Mouse (Mus musculus): Measurements from ENCODE around the gene Hist1h2bk.
A peak's percentile ranks its signal among the peaks of the same experiment; 100 is the strongest.

Hist1h2bk gene

DNA sequence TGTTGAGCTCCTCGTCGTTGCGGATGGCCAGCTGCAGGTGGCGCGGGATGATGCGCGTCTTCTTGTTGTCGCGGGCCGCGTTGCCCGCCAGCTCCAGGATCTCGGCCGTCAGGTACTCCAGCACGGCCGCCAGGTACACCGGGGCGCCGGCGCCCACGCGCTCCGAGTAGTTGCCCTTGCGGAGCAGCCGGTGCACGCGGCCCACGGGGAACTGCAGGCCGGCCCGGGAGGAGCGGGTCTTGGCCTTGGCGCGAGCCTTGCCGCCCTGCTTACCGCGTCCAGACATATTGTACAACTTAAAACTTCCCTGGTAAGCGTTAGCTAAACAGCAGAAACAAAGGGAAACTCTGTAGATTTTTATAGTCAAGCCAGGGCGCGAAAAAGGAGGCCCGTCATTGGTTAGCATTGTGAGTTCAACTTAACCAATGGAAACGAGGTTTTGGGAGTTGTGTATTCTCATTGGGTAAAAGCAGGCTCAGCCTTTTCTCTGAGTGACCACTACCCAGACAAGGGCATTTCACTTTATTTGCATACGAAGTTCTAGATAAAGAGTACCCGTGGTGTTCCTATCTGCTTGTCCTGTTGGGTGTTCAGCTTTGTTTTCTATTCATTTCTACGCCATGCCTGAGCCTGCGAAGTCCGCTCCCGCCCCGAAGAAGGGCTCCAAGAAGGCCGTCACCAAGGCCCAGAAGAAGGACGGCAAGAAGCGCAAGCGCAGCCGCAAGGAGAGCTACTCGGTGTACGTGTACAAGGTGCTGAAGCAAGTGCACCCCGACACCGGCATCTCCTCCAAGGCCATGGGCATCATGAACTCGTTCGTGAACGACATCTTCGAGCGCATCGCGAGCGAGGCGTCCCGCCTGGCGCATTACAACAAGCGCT lies at the start of gene Hist1h2bk, which contains the start of gene Hist1h2ah:
TSS of gene Hist1h2bk (plus strand) at position 604 of the 882 bp plus-strand sequence.
TSS of gene Hist1h2ah (minus strand) at position 302 of the 882 bp plus-strand sequence.
- peak; percentile 97 for DNase-seq (ENCODE audit: extremely low spot score)

- DNase-seq (ENCODE audit: extremely low spot score), result no peak
Observed at GRCm38 (mm10) chr13:21992550-21992949, 43.1 kb upstream of the Hist1h2bk start.

GRCm38 (mm10) chr13:21993957-21994738 lies 41.5 kb upstream of the Hist1h2bk start:
- DNase-seq (ENCODE audit: extremely low spot score), result peak; percentile 91

- DNase-seq (ENCODE audit: extremely low spot score), result no peak
Observed at GRCm38 (mm10) chr13:21994896-21995295, 40.8 kb upstream of the Hist1h2bk start.

- DNase-seq (ENCODE audit: extremely low spot score), result peak; percentile 62
Observed at GRCm38 (mm10) chr13:21995331-21995914, 40.2 kb upstream of the Hist1h2bk start.

DNA sequence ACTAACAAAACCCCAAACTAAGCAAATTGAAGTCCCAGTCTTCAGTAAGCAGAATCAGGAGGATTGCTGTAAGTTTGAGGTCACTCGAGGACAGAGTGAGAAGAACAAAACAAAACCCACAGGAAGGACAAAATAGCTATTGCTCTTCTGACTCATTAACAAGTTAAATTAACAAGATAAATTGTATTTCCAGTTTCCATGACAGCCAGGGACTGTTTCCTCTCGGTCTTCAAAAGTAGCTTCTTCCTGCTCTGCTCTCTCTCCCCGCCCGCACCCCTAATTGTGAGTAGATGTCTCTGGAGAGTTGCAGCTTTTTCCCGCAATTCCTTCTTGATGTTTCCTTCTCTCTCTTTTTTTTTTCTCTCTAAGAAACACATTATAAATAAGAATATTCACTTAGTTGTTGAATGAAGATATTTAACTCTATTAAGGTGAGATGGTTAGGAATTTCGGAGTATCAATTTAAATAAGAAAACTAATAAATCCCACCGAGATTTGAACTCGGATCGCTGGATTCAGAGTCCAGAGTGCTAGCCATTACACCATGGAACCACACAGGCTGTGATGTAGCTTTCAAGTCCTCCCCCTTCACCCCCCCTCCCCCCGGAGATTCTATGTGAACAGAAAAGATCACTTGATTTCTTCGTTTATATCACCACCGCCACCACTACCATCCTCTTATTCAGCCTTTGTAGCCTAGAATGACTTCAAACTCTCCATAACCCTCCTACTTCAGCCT lies 39.4 kb upstream of the Hist1h2bk start:
- DNase-seq (ENCODE audit: extremely low spot score), result peak; percentile 86

- no peak for DNase-seq (ENCODE audit: extremely low spot score)
Observed at GRCm38 (mm10) chr13:21996840-21997185, 38.9 kb upstream of the Hist1h2bk start.

DNA sequence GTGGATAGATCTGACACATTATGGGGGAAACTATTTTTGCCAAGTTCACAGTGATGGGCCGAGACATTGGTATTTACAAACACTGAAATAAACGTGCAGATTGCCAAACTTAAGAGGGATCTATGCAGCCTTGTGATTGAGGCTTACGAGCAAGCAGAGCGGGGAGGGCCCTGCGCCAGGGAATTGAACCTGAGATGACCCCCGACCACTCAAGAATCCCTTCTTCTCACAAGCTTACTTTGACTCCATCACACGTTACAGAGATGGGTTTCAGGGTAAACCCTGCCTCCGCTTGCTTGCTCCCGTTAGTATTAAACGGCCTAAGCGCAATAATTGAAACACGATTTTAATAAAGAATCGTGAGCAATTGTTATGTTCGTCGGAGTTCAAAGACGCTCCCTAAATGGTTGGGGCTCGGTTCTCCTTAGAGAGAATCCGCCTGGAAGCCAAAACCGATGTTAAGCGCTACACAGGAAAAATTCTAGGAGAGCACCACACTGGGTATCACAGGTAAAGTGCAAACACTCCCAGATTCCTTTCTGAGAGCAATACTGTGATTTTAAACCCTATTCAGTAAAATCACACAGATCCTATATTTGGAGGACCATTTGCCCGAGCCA lies 38.4 kb upstream of the Hist1h2bk start:
- no peak for DNase-seq (ENCODE audit: extremely low spot score)

- DNase-seq (ENCODE audit: extremely low spot score), result no peak
Observed at GRCm38 (mm10) chr13:21997821-21998220, 37.8 kb upstream of the Hist1h2bk start.

GRCm38 (mm10) chr13:21998412-21998811 lies 37.3 kb upstream of the Hist1h2bk start:
- DNase-seq (ENCODE audit: extremely low spot score), result no peak

DNA sequence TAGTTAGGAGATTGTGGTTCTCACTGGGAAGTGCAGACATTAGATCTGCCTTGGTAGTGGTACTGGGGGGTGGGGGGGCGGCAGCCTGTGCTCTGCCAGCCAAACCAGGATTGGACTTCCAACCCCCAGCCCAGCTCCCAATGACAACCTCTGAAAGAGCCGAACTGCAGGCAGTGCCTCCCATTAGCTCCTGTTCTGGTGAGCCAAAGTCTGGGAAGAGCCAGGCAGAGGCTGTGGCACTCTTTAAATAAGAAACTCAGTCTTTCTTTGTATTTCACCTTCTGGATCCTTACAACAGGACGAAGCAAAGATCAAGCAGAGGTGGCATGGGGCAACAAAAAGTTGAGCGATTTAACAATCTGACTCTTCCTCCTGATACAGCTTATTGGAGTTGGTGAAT lies 36.5 kb upstream of the Hist1h2bk start:
- DNase-seq (ENCODE audit: extremely low spot score), result no peak

DNA sequence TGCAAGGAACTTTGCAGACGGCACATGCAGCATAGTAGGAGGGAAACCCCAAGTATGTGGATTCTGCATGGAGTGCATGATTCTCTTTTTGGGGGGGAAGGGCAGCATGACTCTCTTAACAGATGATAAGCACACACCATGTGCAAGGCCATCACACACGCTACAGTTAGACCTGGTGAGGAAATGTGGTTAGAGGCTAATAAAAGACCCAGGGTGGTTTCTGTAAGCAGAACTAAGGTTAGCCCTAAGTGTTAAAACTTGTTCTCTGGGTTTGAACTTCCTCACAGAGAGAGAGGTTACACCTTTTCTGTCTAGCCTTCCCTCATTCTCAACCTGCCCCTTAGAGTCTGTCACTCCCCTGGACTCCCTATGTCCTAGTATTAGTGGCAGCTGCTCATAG lies 34.3 kb upstream of the Hist1h2bk start:
- no peak for DNase-seq (ENCODE audit: extremely low spot score)

GRCm38 (mm10) chr13:22001823-22002222 lies 33.8 kb upstream of the Hist1h2bk start:
- no peak for DNase-seq (ENCODE audit: extremely low spot score)

DNA sequence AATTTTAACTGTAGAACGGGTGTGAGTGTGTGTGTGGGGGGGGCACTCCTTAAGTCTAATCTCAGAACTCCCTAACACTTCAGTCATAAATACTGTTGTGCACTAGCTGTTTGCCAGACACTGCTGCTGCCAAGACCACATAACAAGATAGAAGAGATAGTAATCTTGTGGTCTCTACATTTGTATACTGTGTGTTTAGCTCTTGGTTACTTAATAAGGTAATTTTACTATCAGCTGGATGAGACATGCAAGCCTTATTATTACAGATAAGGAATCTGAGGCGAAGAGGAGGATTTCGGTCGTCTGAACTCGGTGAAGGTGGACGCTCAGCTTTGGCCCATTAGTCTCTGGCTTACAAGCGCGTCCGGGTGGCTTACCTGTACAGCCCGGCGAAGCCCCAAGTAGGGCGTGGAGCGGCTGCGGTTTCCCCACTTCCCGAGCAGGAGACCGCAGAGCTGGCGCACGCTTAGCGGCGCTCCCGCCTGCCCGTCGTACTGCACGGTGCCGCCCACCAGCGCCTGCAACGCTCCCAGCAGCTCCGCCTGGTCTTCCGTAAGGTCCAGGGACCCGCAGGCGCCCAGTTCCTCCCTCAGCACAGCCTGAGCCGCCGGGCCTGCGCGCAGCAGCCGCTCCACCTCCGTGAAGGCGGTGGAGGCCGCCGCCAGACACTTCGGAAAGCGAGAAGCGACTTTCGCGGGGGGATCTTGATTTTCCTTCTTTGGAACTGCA lies 29.9 kb upstream of the Hist1h2bk start:
- DNase-seq (ENCODE audit: extremely low spot score), result no peak

DNA sequence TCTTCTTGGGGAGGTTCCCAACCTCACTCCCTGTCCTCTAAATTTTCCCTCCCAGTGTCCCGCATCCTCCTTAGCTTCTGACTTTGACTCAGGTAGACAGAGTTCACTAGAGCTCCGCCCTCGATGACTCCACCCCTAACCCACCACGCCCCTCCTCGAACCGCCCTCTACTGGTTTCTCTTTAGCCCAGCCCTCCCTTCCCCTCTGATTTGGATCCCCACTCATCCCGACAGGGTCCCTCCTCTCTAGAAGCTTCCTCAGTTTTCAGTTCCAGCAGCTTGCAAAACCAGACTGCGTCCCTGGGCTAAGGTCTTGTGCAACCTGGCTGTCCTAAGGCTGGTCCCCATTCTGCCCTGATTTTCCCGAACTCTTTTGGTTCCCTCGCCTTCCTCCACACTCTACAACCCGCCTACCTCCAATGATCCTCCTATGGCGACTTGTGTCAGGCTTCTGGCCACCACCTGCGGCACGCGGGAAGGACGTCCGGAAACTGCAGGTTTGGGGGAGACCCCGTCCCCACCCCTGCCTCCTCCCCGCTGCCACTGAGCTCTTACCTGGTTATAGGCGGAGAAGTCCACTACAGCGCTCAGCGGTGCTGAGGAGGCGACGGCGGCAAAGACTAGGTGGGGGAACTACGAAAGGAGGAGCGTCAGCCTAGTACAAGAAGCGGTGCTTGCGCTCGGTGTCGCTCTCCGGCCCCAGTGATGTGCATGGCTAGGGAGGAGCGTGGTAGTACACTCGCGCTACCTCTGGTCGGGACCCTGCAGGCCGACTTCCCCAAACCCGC lies 29.1 kb upstream of the Hist1h2bk start:
- peak; percentile 84 for DNase-seq (ENCODE audit: extremely low spot score)

- no peak for DNase-seq (ENCODE audit: extremely low spot score)
Observed at GRCm38 (mm10) chr13:22007121-22007510, 28.6 kb upstream of the Hist1h2bk start.

GRCm38 (mm10) chr13:22007872-22008271 lies 27.8 kb upstream of the Hist1h2bk start:
- DNase-seq (ENCODE audit: extremely low spot score), result no peak

DNA sequence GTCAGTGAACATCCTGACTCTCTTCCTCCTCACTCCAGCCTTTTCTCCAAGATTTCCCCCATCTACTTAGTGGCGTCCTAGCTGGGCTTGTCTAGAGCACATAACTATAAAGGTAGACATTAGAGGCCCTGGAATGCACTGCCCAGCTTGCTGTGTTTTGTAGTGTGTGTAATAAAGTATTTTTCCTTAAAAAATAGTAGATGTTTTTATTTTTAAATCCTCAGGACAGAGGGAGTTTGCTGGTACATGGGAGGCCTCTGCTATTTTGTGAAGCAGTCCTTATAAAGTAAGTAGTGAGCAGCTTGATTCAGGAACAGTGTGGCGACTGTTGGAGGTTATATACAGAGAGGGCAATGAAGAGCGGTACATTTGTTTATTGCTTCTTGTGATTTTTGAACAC lies 27.0 kb upstream of the Hist1h2bk start:
- no peak for DNase-seq (ENCODE audit: extremely low spot score)

- DNase-seq (ENCODE audit: extremely low spot score), result no peak
Observed at GRCm38 (mm10) chr13:22009642-22010041, 26.0 kb upstream of the Hist1h2bk start, which contains the start of gene Prss16. Gene Prss16, minus strand, starts transcription at chr13:22009742.

- DNase-seq (ENCODE audit: extremely low spot score), result peak; percentile 50
Observed at GRCm38 (mm10) chr13:22013716-22014115, 22.0 kb upstream of the Hist1h2bk start.
